Mouse (Mus musculus): ENCODE data around the gene Sae1.

Sae1 gene

DNA sequence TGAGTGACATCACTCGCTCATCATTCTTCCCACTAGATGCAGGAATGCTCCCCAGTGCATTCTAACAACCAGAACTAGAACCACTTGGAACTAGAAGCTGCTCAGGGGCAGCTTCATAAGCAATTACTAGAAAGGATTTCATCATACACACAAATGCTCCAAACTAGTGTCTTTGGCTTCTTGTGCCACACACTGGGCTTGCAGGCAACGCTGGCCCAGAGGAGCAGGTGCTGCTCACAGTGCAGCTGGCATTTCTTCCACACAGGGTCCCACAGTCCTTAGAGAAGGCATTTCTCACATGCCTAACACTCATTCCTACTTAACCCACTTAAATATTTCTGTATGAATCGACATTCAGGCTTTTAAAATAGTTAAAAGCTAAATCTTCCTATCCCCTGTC, 30.0 kb downstream of the Sae1 start:
- no peak for DNase-seq (ENCODE audit: low read depth)

DNA sequence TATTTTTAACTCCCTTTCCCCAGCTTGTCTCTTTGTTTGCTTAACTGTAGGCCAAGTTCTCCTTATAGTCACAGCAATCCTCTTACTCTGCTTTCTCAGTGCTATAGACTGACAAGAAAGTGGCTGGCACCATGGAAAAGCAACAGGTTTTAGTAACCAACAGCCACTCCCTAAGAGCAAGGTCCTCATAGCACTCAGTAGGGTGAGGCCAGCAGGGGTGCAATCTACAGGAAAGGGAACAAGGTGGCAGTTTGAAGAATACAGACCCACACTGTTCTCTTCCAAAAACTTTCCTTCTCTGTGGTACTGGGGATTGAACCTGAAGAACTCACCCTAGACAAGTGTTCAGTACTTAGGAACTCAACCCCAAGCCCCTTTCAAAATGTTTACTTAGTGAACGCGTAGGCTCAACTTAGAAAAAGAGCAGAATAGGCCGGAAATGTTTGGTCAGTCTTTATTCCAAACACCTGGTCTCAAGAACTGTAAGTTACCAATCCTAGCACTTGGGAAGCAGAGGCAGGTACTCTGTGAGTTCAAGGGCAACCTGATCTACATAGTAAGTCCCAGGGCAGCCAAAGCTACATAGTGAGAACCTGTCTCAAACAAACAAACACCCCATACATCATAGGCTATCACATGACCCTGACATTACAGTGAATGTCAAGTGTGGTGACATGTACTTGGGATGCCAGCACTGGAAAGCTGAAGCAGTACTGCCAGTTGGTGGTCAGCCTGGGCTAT, 31.6 kb downstream of the Sae1 start:
- DNase-seq (ENCODE audit: low read depth), result no peak

DNA sequence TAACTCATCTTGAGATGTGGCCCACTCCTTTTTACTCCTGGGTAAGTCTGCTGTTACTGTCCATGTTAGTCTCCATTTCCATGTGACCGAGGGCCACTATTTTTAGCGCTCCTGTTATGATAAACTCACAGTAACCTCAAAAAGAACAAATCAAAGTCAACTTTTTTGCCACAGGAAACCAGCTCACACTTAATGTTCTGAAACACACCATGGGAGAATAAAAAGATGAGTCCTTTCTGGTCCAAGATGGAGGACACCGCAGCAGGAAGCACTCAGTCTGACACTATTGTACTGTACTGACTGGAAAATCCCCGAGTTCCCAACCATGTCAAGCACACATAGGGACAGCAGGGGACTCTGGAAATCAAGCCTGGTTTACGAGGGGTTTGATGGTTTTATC, 37.6 kb downstream of the Sae1 start:
- DNase-seq (ENCODE audit: low read depth), result no peak

DNA sequence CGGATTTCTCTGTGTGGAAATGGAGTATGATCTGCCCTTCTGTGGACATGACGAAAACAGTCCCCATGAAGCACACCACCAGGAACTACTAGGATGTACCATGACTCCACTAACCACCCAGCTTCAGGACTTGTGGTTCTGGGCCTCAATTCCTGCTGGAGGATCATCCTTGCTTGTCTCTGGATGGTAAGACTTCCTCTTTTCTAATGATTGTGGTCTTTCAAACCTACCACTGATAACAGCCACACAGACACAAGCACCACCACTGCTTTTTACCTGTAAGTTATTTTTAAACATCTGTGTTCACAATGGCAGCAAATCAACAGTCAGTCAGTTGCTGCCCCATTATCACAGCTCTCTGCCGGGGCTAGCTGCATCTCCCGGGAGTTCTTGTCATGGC, 42.3 kb downstream of the Sae1 start:
- DNase-seq (ENCODE audit: low read depth), result no peak

DNA sequence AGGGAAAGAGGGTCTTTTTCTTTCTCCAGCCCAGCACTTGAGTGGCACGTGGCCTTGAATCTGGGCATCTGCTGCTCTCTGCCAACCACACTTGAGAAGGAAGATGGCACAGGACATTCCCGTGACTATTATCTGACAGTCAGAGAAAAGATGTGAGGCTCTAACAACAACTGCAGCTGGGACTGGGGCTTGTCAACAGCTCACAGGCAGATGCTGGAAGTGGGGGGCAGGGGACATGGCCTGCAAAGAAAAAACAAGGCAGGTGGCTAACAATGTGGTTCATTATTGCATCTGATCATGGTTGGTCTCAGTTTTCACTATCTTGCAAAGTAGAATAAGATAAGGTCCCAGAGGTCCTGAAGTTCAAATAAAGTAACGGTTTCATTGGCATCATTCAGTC, 43.0 kb downstream of the Sae1 start:
- DNase-seq (ENCODE audit: low read depth), result no peak

DNA sequence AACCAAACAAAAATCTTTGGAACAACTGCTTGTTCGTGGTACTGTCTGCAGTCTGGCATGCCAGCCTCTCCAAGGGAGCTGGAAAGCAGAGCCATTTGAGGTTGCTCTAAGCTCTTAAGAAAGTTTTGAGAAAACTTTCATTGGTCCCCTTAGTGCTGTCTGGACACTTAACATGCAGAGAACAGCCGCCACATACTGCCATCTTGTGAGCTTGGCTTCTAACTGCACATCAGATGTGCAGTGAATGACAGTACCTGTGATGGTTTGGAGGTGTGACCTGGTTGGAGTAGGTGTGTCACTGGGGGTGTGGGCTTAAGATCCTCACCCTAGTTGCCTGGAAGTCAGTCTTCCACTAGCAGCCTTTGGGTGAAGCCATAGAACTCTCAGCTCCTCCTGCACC, 49.9 kb downstream of the Sae1 start:
- DNase-seq (ENCODE audit: low read depth), result no peak

DNA sequence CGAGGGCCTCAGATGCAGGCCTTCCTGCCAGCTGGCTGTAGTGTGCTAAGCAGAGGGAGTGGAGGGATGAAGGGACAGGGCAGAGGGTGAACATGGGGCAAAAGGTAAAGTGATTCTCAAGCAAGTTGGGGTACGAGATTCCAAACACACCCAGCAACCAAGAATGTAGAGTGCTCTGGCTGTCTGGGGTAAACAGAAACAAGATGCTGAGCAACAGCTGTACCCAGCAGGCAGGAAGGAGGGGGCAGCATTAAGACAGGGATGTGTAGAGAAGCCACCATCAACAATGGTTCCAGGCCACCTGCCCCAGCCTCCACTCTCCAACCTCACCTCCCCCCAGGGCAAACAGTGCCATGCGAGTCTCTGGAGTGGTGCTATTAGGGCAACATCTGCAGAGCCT, 58.5 kb downstream of the Sae1 start:
- DNase-seq (ENCODE audit: low read depth), result no peak

DNA sequence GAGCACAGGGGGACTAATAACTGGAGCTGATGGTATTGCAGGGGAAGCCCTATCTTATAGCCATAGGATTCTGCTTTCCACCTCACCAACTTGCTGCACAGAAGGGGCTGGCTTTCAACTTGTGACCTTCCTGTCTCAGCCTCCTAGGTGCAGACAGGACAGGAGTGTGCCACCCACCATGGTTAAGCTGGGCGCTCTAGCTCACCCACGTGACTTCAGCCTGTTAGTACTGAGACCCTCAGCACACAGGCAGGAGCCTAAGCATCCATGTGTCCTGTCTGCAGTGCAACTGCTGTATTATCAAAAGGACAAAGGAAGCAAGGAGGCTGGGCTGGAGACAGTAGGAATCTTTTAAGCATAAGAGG, 61.0 kb downstream of the Sae1 start:
- no peak for DNase-seq (ENCODE audit: low read depth)

DNA sequence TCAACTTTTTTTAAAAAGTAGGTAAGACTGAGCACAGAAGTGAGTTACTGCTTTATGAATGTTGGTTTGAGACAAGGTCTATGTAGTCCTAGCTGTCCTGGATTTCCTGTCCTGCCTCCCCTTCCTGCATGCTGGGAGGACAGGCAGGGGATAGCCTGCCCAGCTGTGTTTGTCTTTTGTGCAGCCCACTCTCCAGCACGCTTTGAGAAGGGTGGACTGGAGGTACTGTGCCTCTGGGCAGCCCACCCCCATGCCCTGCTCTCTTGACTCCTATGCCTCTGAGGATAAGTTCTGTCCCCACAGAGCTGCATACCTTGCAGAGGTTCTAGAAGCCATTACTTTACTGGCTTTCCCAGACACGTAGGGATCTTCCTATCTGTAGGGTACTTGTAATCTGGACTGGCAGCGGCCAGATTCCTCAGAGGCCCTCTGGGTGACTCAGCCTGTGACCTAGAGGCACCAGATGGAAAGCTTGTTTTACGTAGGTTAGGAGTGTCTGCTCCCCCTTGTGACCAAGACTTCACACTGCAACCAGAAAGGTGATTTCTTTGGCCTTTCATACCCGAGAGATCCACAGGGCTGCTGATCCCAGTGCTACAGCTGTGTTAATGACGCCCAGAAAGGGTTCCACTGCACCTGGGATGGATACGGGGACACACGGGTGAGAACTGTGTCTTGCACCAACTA, 61.5 kb downstream of the Sae1 start:
- DNase-seq (ENCODE audit: low read depth), result peak; percentile 74

DNA sequence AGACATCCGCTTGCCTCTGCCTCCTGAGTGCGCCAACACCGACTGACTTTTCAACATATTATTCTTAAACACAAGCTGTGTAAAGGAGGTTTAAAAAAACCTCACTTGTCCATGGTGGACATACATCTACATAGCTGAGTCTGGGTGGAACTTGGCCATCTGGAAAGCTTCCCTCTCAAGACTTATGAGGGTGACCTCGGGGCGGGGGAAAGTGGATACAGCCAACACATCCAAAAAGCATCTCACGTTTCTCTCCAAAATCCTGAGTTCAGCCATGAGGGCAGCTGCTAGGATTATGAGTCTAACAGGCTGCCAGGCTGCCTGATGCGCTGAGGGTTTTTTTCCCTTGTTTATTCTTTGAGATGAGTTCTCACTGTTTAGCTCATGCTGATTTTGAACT, 62.9 kb downstream of the Sae1 start:
- DNase-seq (ENCODE audit: low read depth), result no peak

DNA sequence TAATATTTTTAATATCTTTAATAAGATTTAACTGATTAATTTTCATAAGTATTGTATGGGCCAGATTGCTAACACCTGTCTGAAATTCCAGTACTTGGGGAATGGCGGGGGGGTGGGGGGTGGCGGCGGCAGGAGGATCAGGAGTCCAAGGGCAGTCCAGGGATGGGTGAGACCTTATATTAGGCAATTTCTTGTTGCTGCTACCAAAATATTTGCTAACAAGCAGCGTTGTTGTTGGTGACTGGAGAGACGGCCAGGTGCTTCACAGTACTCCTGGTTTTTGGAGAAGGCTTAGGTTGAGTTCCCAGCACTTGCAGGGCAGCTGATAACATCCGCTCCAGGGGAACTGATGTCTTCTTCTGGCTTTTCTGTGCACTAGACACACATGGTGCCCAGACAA, 67.1 kb downstream of the Sae1 start:
- no peak for DNase-seq (ENCODE audit: low read depth)

DNA sequence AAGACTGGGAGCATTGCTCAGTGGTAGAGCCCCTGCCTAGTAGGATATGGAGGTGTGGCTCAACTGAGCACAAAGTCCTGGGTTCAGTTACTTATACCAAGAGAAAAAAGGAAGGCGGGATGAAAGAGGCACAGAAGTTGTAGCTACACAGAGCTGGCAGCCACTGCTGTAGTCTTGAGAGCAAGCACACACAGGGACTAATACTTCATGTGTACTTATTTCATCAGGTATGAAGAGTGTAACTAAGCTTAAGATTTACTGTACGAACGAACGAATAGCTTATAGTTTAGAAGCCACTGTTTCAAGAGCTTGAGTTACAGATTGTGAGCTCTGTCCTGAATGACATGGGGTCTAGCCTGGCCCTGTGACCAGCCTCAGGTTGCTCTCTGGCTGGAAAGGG, 68.4 kb downstream of the Sae1 start:
- no peak for DNase-seq (ENCODE audit: low read depth)

DNA sequence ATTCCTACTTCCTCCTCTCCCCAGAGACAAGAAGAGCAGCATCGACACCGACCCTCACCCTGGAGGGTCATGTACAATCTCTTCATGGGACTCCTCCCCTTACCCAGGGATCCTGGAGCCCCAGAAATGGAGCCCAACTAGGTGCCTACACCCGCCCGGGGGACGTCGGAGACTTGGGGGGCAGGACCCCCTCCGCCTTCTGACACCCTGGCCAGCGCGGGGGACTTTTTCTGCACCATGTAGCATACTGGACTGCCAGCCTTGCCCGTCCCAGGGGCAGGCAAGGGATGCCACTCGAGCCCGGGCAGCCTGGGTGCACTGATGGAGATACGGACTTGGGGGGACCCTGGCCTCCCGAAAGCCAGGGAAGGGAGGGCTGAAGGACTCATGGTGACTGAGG, 70.5 kb downstream of the Sae1 start:
- DNase-seq (ENCODE audit: low read depth), result no peak

DNA sequence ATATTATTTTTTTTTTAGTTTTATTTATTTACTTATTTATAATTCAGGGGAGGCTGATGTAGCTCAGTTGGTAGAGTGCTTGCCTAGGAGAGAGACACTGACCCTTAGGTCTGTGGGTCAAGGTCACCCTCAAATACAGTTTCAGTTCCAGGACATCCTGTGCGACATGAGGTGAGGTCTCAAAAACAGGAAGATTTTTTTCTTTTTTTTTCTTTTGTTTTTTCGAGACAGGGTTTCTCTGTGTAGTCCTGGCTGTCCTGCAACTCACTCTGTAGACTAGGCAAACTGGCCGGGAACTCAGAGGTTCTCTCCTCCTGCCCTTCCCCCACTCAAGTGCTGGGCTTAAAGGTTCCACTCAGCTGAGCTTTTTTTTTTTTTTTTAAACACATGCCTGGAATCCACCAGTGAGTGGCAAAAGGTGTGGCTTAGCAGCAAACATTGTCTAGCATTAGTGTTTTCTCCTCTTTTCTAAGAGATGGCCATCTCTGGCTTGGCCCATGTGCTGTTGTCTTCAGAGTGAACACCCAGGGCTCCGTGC, 72.3 kb downstream of the Sae1 start:
- no peak for DNase-seq (ENCODE audit: low read depth)

DNA sequence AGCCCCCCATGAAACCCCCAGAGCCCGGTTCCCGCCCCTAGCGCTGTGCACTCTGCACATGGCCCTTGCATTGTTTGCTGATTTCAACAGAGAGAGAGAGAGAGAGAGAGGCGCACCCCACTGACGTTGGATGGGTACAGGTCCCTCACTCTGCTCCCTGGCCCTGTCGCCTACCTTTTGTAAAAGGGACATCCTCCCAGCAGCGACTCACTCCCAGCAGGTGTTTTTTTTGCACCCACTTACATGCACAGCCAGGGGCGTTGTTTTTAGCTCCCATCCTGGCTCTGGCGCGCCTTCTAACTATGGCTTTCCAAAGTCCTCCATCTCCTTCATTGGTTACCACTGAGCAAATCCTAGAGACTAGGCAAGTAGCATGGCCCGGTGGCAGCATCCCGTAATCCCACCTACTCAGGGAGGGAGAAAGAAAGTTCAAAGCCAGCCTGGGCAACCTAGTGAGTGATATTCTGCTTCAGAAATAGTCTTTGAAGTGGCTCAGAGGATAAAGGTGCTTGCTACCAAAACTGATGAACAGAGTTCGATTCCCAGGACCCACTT, 73.3 kb downstream of the Sae1 start:
- DNase-seq (ENCODE audit: low read depth), result no peak

DNA sequence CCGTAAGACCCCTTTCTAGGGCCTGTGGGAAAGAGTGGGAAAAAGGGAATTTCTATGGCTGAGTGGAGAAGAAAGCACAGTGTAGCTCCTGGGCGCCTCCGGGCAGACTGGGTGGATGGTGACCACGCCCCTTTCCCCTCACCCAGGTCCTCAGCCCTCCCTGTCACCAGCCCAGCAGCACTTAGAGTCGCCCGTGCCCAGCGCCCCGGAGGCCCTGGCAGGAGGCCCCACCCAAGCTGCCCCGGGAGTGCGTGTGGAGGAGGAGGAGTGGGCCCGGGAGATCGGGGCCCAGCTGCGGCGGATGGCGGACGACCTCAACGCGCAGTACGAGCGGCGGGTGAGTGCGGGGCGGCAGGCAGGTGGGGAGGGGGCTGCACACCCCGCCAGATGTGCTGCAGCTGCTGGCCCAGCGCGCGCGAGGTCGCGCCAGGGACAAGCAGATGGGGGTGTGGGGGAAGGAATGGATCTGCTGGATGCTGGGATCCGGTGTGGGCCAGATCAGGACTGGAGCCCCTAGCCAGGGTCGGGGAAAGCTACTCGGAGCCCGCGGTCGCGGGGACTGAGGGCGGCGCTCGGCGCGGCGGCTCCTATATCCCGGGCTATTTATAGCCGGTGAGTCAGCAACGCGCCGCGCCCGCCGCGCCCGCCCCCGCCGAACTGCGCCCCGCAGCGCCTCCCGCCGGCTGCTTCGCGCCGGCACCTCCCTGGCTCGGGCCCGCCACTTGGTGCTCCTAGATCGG, 74.0 kb downstream of the Sae1 start:
- peak; percentile 63 for DNase-seq (ENCODE audit: low read depth)

DNA sequence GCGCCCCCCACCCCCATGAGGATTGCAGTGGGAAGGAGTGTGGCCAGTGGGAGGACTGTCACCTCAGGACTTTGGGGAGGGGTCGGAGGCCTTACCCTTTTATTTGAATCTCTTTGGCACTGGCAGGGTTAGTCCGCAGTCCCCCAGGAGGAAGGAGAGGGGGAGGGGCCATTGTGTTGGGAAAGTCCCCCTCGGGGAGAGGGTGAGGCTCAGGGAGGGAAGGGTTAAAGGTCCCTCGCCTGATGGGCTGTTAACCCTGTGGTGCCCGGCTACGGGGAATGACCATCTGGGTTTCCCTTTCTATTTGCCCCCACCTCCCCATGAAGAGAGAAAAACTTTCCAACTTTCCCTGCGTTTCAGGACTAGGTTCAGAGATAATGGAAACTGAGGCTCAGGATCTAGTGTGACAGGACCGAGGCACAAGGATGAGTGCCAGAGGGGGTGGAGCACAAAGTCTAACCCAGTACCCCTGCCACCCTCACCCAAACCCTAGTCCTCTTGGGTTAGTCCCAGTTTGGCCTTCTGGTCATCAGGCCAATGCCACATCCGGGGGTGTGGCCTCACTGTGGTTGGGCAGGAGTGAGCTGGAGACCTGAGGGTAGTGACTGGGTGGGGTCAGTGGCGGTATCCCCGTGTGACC, 74.8 kb downstream of the Sae1 start:
- peak; percentile 63 for DNase-seq (ENCODE audit: low read depth)

DNA sequence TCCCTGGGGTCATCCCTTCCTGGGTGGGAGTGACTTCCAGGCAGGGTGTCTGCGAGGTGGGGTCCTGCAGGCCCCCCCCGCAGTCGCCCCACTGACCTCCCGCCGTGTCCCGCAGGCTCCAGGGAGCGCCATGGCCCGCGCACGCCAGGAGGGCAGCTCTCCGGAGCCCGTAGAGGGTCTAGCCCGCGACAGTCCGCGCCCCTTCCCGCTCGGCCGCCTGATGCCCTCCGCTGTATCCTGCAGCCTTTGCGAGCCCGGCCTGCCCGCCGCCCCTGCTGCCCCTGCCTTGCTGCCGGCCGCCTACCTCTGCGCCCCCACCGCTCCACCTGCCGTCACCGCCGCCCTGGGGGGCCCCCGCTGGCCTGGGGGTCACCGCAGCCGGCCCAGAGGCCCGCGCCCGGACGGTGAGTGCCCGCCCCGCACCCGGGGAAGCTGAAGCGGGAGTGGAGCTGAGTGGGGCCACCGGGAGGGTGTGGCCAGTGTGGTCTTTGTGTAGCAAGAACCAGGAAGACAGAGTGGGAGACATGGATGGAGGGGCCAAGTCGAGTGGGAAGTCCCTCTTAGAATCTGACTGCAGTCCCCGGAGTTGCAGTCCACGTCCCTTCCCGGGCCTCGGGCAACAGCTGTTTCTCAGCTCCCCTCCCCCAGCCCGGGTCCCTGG, 75.5 kb downstream of the Sae1 start:
- DNase-seq (ENCODE audit: low read depth), result no peak

DNA sequence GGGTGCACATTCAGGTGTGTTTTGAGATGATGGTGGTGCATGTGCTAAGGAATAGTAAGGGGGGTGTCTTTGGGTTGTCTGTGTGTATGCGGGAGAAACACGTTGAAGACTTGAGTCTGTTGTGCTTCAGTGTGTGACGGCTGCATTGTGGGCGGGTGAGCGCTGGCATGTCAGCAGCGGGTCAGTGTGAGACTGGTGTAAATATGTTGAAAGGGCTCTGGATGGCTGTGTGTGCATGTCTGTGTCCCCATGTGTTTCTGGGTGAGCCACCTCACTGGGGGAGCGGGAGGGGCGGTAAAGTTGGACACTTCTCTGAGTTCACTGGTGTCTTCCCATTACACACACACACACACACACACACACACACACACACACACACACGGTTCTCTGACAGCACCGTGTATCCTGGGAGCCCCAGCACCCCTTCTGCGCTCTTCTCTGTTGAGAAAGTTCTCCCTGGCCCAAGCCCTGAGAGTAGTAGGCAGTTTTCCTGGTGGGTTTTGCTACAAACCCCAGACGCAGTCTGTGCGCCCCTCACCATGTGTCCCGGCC, 76.1 kb downstream of the Sae1 start:
- DNase-seq (ENCODE audit: low read depth), result peak; percentile 14

DNA sequence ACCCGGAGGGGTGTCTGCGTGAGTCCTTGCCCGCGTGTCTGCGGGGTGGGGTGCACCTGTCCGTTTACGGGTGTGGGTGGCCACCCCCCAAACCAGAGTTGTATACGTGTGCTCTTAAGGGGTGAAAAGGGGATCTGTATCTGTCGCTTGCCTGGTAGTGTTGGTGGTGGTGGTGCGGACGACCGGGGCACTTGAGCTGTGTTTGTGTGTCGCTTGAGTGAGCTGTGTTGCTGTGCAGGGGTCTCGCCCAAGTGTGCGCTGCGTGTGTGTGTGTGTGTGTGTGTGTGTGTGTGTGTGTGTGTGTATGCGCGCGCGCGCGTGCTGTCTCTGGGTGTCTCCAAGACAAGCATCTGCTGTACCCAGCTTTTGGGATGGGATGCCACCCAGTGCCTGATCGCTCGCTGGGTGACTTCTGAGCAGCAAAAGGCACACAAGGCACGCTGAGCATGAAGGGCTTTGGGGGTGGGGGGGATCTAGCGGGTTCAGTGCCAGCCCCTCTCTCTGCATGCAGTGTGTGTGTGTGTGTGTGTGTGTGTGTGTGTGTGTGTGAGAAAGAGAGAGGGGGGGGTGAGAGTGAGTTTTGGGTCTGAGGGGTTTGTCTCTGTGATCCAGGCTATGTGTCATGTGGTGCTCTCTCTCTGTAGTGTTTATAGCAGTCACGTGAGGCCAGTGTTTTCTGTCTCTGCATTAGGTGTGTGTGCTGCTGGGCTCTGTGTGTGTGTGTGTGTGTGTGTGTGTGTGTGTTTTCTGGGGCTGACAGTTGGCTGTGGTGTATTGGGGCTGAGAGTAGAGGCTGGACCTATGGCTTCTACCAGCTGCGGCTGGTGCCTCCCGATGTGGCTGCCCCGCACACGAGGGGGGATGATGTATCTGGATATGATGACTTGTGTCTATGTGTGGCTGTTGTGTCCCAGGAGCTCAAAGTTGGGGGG, 76.8 kb downstream of the Sae1 start:
- peak; percentile 25 for DNase-seq (ENCODE audit: low read depth)
